Mouse (Mus musculus): ENCODE results near the gene Clgn. TPM values are rescaled to one million over a fixed set of nuclear protein-coding genes. Genes with fewer than 3 reads are reported as not detected.

Gene Clgn
- not detected in 2 replicates for polyA plus RNA-seq (2012; rRNA removed)

DNA sequence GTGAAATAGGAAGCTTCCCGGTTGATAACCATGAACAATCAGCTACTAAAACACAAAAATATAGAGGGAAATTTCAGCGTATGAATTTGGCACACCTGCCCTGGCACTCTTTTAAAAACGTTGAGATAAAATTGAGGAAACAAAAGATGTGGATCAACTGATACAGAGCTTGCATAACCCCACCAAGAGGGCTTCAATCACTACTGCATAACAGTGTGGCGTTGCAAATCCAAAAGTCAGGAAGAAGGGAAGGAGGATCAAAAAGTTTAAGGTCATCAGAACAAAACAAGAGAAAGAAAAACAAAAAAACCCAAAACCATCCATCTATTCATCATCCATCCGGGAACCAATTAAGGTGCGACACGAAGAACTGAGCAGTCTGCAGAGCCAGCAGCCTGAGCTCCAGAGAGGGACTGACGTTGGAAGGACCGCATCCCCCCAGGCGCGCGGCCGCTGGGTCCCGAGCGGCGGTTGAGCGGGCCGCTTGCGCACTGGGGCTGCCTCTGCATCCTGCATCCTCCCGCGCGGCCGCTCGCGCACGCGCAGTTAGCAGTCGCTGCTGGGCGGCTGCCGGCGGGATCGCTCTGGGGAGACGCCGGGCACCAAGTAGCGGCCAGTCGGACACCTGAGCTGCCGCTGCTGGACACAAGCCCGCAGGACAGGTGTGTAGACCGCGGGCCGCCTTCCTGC lies at the start of gene Clgn:
Clgn (plus strand) TSS at position 552 of the 690 bp plus-strand sequence.

GRCm38 (mm10) chr8:83348263-83348662 lies 41.4 kb upstream of the Clgn start, which contains the start of gene Mgat4d:
Gene Mgat4d (plus strand): TSS chr8:83348471.

DNA sequence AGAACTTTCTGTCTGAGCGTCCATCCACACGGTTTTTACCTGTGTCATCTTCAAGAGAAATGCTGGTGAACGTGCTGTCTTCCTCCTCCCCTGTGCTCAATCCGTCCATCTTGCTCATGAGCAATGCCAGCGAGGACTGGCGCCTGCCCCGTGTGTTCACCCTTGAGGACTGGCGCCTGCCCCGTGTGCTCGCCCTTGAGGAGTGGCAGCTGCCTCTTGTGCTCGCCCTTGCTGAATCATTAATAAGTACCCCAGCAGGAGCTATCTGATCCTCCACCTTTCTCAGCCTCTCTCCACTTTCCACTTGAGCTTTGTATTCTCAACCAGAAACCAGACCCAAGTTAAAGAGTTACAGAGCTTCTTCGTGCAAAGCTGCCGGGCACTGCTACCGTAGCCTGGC lies 68.6 kb downstream of the Clgn start, which contains the start of gene Scoc:
Scoc (minus strand) TSS at position 170 of the 400 bp plus-strand sequence.

Other genes starting within 250 kb of the Clgn start
- gene Tbc1d9, start 224.5 kb upstream of the Clgn start, polyA plus RNA-seq (2012; rRNA removed) = 7.5 and 9.0 TPM in 2 replicates
- 1.1 and 2.1 TPM in 2 replicates for gene Gm10645, start 223.7 kb upstream of the Clgn start, polyA plus RNA-seq (2012; rRNA removed)
- gene Ucp1, start 99.5 kb upstream of the Clgn start, polyA plus RNA-seq (2012; rRNA removed) = 0.10 TPM in 1 of 2 replicates, not detected in the other
- 2.0 and 2.3 TPM in 2 replicates for gene Elmod2, start 57.4 kb upstream of the Clgn start, polyA plus RNA-seq (2012; rRNA removed)
- not detected in 2 replicates for gene Mgat4d, start 41.4 kb upstream of the Clgn start, polyA plus RNA-seq (2012; rRNA removed)
- gene Scoc, start 68.5 kb downstream of the Clgn start, polyA plus RNA-seq (2012; rRNA removed) = 1.5 TPM in 2 replicates
- 0.28 and 0.30 TPM in 2 replicates for gene Olfr370, start 145.9 kb downstream of the Clgn start, polyA plus RNA-seq (2012; rRNA removed)
- 416 and 576 TPM in 2 replicates for gene Ndufb7, start 176.8 kb downstream of the Clgn start, polyA plus RNA-seq (2012; rRNA removed)
- gene Tecr, start 218.1 kb downstream of the Clgn start, polyA plus RNA-seq (2012; rRNA removed) = 655 and 928 TPM in 2 replicates
- gene Dnajb1, start 218.3 kb downstream of the Clgn start, polyA plus RNA-seq (2012; rRNA removed) = 43.8 and 48.6 TPM in 2 replicates